Mouse (Mus musculus) G1E (cell line): ENCODE results near the gene Ccl2.

Experiments
- CTCF ChIP-seq: IDR thresholded peaks from 2 replicates; pipeline ENCODE4 v1.5.1; 2012; ENCODE audit warnings: low read depth, low read length, inconsistent platforms, mixed read lengths
- GATA1 ChIP-seq: IDR thresholded peaks from 2 replicates; pipeline ENCODE4 v1.6.1; 2012; ENCODE audit warnings: borderline replicate concordance, low read length, inconsistent platforms, mixed read lengths
- GATA2 ChIP-seq: IDR thresholded peaks from 2 replicates; pipeline ENCODE4 v1.6.1; 2012; ENCODE audit warnings: low read depth, low read length, inconsistent platforms, borderline replicate concordance
- POLR2AphosphoS5 ChIP-seq: IDR thresholded peaks from 2 replicates; pipeline ENCODE4 v1.6.1; 2012; ENCODE audit warnings: low read depth, low read length, inconsistent platforms; ENCODE audit not compliant: insufficient replicate concordance
- TAL1 ChIP-seq: conservative IDR thresholded peaks from 2 replicates; pipeline ENCODE4 v1.6.1; 2012; ENCODE audit warnings: low read depth, low read length, inconsistent platforms, mixed read lengths

DNA sequence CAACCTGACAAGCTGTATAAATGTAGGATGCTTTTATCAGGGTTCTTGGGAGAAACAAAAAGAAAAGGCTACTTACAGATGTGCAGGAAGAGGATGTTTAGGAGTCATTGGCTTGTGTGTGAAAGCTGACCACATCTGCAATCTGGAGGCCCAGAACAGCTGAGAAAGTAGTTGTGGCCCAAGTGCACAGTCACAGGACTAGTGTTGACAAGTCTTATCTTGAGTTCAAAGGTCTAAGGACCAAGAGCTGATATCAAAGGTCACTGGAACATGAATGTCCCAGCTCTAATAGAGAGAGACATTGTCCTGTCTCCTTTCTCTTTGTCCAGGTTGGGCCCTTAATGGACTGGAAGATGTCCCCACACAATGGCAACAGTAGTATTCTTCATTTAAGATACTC, 15.6 kb upstream of the Ccl2 start:
- TF ChIP-seq CTCF (no peak), GATA1 (no peak), TAL1 (no peak), POLR2AphosphoS5 (no peak), GATA2 (no peak)
